Mouse (Mus musculus) cortical plate, adult 2 months (tissue): Measurements from ENCODE around the gene Clmn.

ENCODE experiments used
- CTCF ChIP-seq: fragments of 200-500 bp; IDR thresholded peaks from 2 replicates; pipeline ENCODE4 v1.5.1; 2011; ENCODE audit warnings: mild to moderate bottlenecking, control low read depth, low read length; ENCODE audit not compliant: insufficient read depth; ENCODE audit errors: extremely low read depth
- POLR2A ChIP-seq: fragments of 200-500 bp; IDR thresholded peaks from 2 replicates; pipeline ENCODE4 v1.6.1; 2011; ENCODE audit warnings: mild to moderate bottlenecking, low read length, control low read depth; ENCODE audit not compliant: insufficient read depth; ENCODE audit errors: extremely low read depth

DNA sequence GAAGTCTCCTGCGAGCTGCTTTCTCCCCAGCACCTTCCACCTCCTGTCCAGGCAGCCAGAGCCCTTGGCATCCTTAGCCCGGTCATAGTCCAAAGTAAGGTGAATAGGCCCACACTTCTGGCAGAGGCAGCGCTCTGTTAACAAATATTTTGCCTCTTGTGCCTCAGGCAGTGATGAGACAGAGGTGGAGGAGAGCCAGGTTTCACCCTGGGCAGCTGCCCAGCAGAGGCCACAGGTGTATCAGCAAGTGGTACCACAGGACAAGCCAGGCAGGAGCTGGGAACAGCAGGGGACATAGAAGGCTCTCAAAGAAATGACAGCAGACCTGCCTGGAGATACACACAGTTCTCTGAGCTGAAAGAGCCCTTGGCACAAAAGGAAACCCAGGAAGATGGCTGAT lies 23.6 kb downstream of the Clmn start:
- TF ChIP-seq CTCF (no peak), POLR2A (no peak)
